Mouse (Mus musculus): ENCODE data around the gene Prr18.

DNA sequence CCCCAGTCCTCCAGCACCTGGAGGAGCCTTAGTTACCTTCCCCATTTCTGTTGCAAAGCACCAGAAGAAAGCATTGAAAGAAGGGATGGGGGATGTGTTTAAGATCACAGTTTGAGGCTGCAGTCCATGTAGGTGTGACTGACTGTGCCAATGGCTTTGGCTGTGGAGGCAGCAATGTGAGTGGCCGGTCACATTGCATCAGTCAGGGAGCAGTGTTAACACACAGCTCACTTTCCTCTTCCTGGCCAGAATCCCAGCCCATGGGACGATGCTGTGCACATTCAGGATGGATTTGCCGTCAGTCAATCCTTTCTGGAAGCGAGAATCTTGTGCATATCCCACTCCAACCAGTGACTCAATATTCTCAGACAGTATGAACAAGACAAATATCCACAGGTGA is 11.7 kb downstream of the Prr18 start:
- no peak for TF ChIP-seq GATA1 (IDR thresholded peaks at IDR 0.05; ENCODE audit: low read length)
- no peak for TF ChIP-seq TAL1 (IDR thresholded peaks at IDR 0.05; ENCODE audit: low read length)

Measured in erythroblast, embryonic 14.5 days (primary cell).